ENCODE assay signal across 9 mouse cellular contexts in the genomic region with DNA sequence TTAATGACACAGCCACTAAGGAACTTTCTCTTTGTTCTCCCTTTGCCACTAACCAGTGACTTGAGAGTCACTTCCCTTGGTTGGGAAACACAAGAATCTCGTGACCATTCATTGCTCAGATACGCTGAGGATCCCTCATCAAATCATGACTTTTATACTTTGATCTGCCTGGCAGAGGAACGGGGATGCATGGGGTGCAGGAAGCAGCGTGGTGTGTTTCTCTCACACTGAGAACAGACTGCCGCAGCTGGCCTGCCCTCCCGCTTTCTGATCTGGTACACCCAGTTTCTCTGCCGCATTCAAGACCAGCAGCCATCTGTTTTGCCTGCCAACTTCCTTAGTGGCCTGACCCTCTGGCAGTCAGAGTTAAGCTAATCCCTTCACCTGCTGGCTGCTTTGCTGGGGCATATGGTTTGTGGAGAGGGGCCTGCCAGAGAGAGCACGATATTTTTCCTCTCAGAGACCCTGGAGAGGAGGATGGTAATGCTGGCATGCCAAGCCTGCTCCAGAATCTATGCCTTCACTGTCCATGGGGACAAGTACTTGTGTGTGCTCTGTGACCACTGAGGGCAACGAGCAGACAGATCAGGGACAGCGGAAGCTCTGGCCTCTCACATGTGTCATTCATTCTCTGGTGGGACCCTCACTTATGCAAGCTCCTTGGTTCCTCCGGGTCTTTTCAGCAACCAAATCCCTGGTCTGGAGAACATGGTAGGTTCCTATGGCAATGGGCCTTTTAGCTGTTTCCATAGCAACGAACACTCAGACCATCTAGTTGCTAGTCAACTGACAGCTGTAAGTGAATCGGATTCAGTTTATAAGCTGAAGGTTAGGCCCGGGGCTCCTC. TPM values are rescaled to one million over a fixed set of nuclear protein-coding genes. Genes with fewer than 3 reads are reported as not detected.
DNase-seq lines count a peak whose midpoint lies in the region; ATAC-seq lines count a peak whose summit lies in the region.
"Had no signal": no experiment of that assay in that cellular context is flagged by ENCODE, and none has a peak within 500 bp of the region (broad histone marks: within the 10 kb centered on the region; RNA-seq: fewer than 3 reads in every experiment).

No protein-coding gene starts in this region.

- no peak overlapping the region for H3K9ac ChIP-seq in embryonic facial prominence, embryonic 12.5 days
- H3K9ac ChIP-seq in intestine, embryonic 16.5 days (ENCODE audit: low read depth, low read length) = no peak overlapping the region

- H3K9me3 ChIP-seq in embryonic facial prominence, embryonic 12.5 days = no peaks in the 10 kb centered on the region
- no peaks in the 10 kb centered on the region for H3K9me3 ChIP-seq in intestine, embryonic 16.5 days (ENCODE audit: control insufficient read depth, low read length)

- 0 out of 2 replicates have a peak, but pooled peaks have one; percentile 23 for ATAC-seq in embryonic facial prominence, embryonic 12.5 days (ENCODE audit: insufficient number of reproducible peaks, insufficient read depth, low FRiP score, low TSS enrichment)
- no peak for ATAC-seq in intestine, embryonic 16.5 days

- no peak overlapping the region for H3K4me3 ChIP-seq in embryonic facial prominence, embryonic 12.5 days
- no peak overlapping the region for H3K4me3 ChIP-seq in intestine, embryonic 16.5 days (ENCODE audit: low read length)

- peak; percentile 45 for DNase-seq in 416B (ENCODE audit: low read depth)
- DNase-seq in Muller cell, postnatal 12 days (ENCODE audit: inconsistent ontology term) = peak; percentile 40
- peak; percentile 53 to 57 for DNase-seq in layer of hippocampus, postnatal 10 days (ENCODE audit: low spot score in 2 of 2)
- DNase-seq in naive thymus-derived CD4-positive, alpha-beta T cell, adult 2 months (ENCODE audit: low read depth) = peak; percentile 38
- no peak for DNase-seq in adrenal gland, postnatal 36 days
- DNase-seq in urinary bladder, adult 2 months (ENCODE audit: low spot score) = no peak

- no peaks in the 10 kb centered on the region for H3K27me3 ChIP-seq in embryonic facial prominence, embryonic 12.5 days
- no peaks in the 10 kb centered on the region for H3K27me3 ChIP-seq in intestine, embryonic 16.5 days (replicated peaks; ENCODE audit: control insufficient read depth, insufficient read depth, low read length)

- H3K36me3 ChIP-seq in embryonic facial prominence, embryonic 12.5 days = peaks cover 14% of the 10 kb centered on the region
- no peaks in the 10 kb centered on the region for H3K36me3 ChIP-seq in intestine, embryonic 16.5 days (ENCODE audit: control insufficient read depth, insufficient read depth, low read length)

- 0 out of 2 replicates have a peak, but pooled peaks cover 3% of the 10 kb centered on the region for H3K4me1 ChIP-seq in embryonic facial prominence, embryonic 12.5 days
- H3K4me1 ChIP-seq in intestine, embryonic 16.5 days (ENCODE audit: control insufficient read depth, insufficient read depth, low read length) = no peaks in the 10 kb centered on the region

- H3K27ac ChIP-seq in embryonic facial prominence, embryonic 12.5 days = no peak overlapping the region
- H3K27ac ChIP-seq in intestine, embryonic 16.5 days (ENCODE audit: low read length) = no peak overlapping the region
- H3K27ac ChIP-seq: kidney, postnatal 0 days had no signal

- WGBS in embryonic facial prominence, embryonic 12.5 days = 47% methylated on average over 14 of the region's 14 CpGs
- WGBS in intestine, embryonic 16.5 days = 49% methylated on average over 14 of the region's 14 CpGs

- H3K4me2 ChIP-seq in embryonic facial prominence, embryonic 12.5 days (replicated peaks) = no peak overlapping the region
- no peak overlapping the region for H3K4me2 ChIP-seq in intestine, embryonic 16.5 days (ENCODE audit: low read depth, low read length)

RNA-seq across cellular contexts. Expression of a gene that starts 20.6 kb away (rescaled TPM):
- polyA plus RNA-seq in embryonic facial prominence, embryonic 12.5 days (2016; fragmentation: Nextera tagmentation; extraction: Ambion mirVana) = 73.8 and 75.0 TPM in 2 replicates
- 10 to 100 TPM; 36.7 to 38.0 TPM for total RNA-seq in layer of hippocampus, postnatal 10 days (2021)
- 10 to 100 TPM; 82.3 to 91.0 TPM for total RNA-seq in adrenal gland, postnatal 36 days (2021)
- 85.8 and 90.2 TPM in 2 replicates for polyA plus RNA-seq in urinary bladder, adult 2 months (2012; rRNA removed)
- 88.4 and 93.4 TPM in 2 replicates for polyA plus RNA-seq in intestine, embryonic 16.5 days (2015; fragmentation: Nextera tagmentation; extraction: Ambion mirVana)

RNA-seq across cellular contexts. Expression of a gene that starts 20.7 kb away (rescaled TPM):
- 147 and 159 TPM in 2 replicates for polyA plus RNA-seq in embryonic facial prominence, embryonic 12.5 days (2016; fragmentation: Nextera tagmentation; extraction: Ambion mirVana)
- 10 to 100 TPM; 53.6 to 62.5 TPM for total RNA-seq in layer of hippocampus, postnatal 10 days (2021)
- 10 to 100 TPM; 60.9 to 68.7 TPM for total RNA-seq in adrenal gland, postnatal 36 days (2021)
- 68.2 and 88.9 TPM in 2 replicates for polyA plus RNA-seq in urinary bladder, adult 2 months (2012; rRNA removed)
- 142 and 150 TPM in 2 replicates for polyA plus RNA-seq in intestine, embryonic 16.5 days (2015; fragmentation: Nextera tagmentation; extraction: Ambion mirVana)

RNA-seq across cellular contexts. Expression of a gene that starts 53.7 kb away (rescaled TPM):
- 0.12 and 0.20 TPM in 2 replicates for polyA plus RNA-seq in embryonic facial prominence, embryonic 12.5 days (2016; fragmentation: Nextera tagmentation; extraction: Ambion mirVana)
- total RNA-seq in layer of hippocampus, postnatal 10 days (2021) = 10 to 100 TPM in 1 of 2 experiments, 1 to 10 TPM in 1; 9.2 to 10.7 TPM
- not detected for total RNA-seq in adrenal gland, postnatal 36 days (2021)
- polyA plus RNA-seq in urinary bladder, adult 2 months (2012; rRNA removed) = 0.01 TPM in 1 of 2 replicates, not detected in the other
- polyA plus RNA-seq in intestine, embryonic 16.5 days (2015; fragmentation: Nextera tagmentation; extraction: Ambion mirVana) = 0.05 and 0.07 TPM in 2 replicates
- polyA plus RNA-seq: kidney, postnatal 0 days had no signal

Comparison
In these comparisons a context has a peak if more than half of its experiments do, and no peak if none do; other contexts are left out.
1. DNase-seq: peak in 416B (single experiment), Muller cell, postnatal 12 days (single experiment), layer of hippocampus, postnatal 10 days (2 of 2) and naive thymus-derived CD4-positive, alpha-beta T cell, adult 2 months (single experiment); none in adrenal gland, postnatal 36 days (0 of 2) and urinary bladder, adult 2 months (single experiment).